Mouse (Mus musculus) testis, adult 2 months (tissue): ENCODE data around the gene Bub3. TPM values are rescaled to one million over a fixed set of nuclear protein-coding genes. Genes with fewer than 3 reads are reported as not detected.

ENCODE experiments used
- H3K27ac ChIP-seq: fragments of 200-500 bp; 2 replicates; pipeline ENCODE4 v1.5.1; 2012; ENCODE audit warnings: low read depth, low read length; ENCODE audit not compliant: control insufficient read depth, insufficient read depth
- H3K27me3 ChIP-seq: fragments of 200-500 bp; 2 replicates; pipeline ENCODE4 v1.6.1; 2012; ENCODE audit warnings: mild to moderate bottlenecking, low read length, moderate library complexity; ENCODE audit not compliant: control insufficient read depth, insufficient read depth
- H3K36me3 ChIP-seq: fragments of 200-500 bp; 2 replicates; pipeline ENCODE4 v1.6.1; 2012; ENCODE audit warnings: mild to moderate bottlenecking, low read length; ENCODE audit not compliant: control insufficient read depth, insufficient read depth
- H3K4me1 ChIP-seq: fragments of 200-500 bp; 2 replicates; pipeline ENCODE4 v1.6.1; 2012; ENCODE audit warnings: low read length; ENCODE audit not compliant: control insufficient read depth, insufficient read depth
- H3K4me3 ChIP-seq: fragments of 200-500 bp; 2 replicates; pipeline ENCODE4 v1.5.1; 2012; ENCODE audit warnings: low read depth, mild to moderate bottlenecking, low read length, moderate library complexity, mixed read lengths; ENCODE audit not compliant: control insufficient read depth
- CTCF ChIP-seq: fragments of 200-500 bp; IDR thresholded peaks from 2 replicates; pipeline ENCODE4 v1.5.1; 2012; ENCODE audit warnings: low read depth, mild to moderate bottlenecking, inconsistent platforms, low read length, moderate library complexity; ENCODE audit not compliant: control insufficient read depth, insufficient read depth, insufficient replicate concordance
- POLR2A ChIP-seq: fragments of 200-500 bp; IDR thresholded peaks from 2 replicates; pipeline ENCODE4 v1.6.1; 2012; ENCODE audit warnings: low read depth, mild to moderate bottlenecking, inconsistent platforms, low read length, moderate library complexity; ENCODE audit not compliant: control insufficient read depth
- polyA plus RNA-seq: library from polyadenylated mRNA; depleted of rRNA; stranded (reverse); fragments of >200 nt; gene quantifications from 2 replicates; pipeline ENCODE4 v1.2.3, GENCODE M21; 2012

Bub3 gene
- polyA plus RNA-seq, 1 experiment: 47.5 TPM

GRCm38 (mm10) chr7:131544871-131545270, 15.2 kb upstream of the Bub3 start:
- Histone ChIP-seq H3K4me3 (no peak overlapping the region), H3K27me3 (no peaks in the 10 kb centered on the region; the same call in none of the 2 replicates), H3K36me3 (no peaks in the 10 kb centered on the region), H3K27ac (no peak overlapping the region), H3K4me1 (peaks cover 12% of the 10 kb centered on the region)
- no peak for TF ChIP-seq CTCF
- TF ChIP-seq POLR2A: no peak

- no peak overlapping the region for H3K4me3 ChIP-seq
- peaks cover 12% of the 10 kb centered on the region for H3K4me1 ChIP-seq
- no peak overlapping the region for H3K27ac ChIP-seq
- no peaks in the 10 kb centered on the region for H3K36me3 ChIP-seq
- H3K27me3 ChIP-seq: no peaks in the 10 kb centered on the region; the same call in none of the 2 replicates
- TF ChIP-seq POLR2A (no peak), CTCF (no peak)
Observed at GRCm38 (mm10) chr7:131545701-131546385, 14.2 kb upstream of the Bub3 start.

- Histone ChIP-seq H3K4me3 (no peak overlapping the region), H3K27ac (no peak overlapping the region), H3K27me3 (peaks cover 2% of the 10 kb centered on the region), H3K4me1 (peaks cover 12% of the 10 kb centered on the region), H3K36me3 (no peaks in the 10 kb centered on the region)
- TF ChIP-seq CTCF: no peak
- no peak for TF ChIP-seq POLR2A
Observed at GRCm38 (mm10) chr7:131546423-131546822, 13.6 kb upstream of the Bub3 start.

GRCm38 (mm10) chr7:131547481-131547880, 12.5 kb upstream of the Bub3 start:
- Histone ChIP-seq H3K4me1 (peaks cover 9% of the 10 kb centered on the region), H3K27me3 (peaks cover 6% of the 10 kb centered on the region), H3K4me3 (no peak overlapping the region), H3K27ac (no peak overlapping the region), H3K36me3 (no peaks in the 10 kb centered on the region)
- TF ChIP-seq CTCF: no peak
- TF ChIP-seq POLR2A: no peak

GRCm38 (mm10) chr7:131548473-131548872, 11.5 kb upstream of the Bub3 start, which contains the start of gene Hmx2:
TSS of gene Hmx2 (plus strand) at chr7:131548773.
- TF ChIP-seq CTCF (no peak), POLR2A (no peak)

GRCm38 (mm10) chr7:131551471-131551870, 8.6 kb upstream of the Bub3 start:
- no peak for TF ChIP-seq CTCF
- TF ChIP-seq POLR2A: no peak
- H3K36me3 ChIP-seq: no peaks in the 10 kb centered on the region
- peaks cover 5% of the 10 kb centered on the region for H3K4me1 ChIP-seq
- H3K27ac ChIP-seq: no peak overlapping the region
- peaks cover 6% of the 10 kb centered on the region; the same call in 1 of the 2 replicates for H3K27me3 ChIP-seq
- no peak overlapping the region for H3K4me3 ChIP-seq

More at GRCm38 (mm10) chr7:131548473-131548872, 11.5 kb upstream of the Bub3 start, which contains the start of gene Hmx2:
- Histone ChIP-seq H3K27ac (no peak within 1 kb of the TSS), H3K4me3 (no peak within 1 kb of the TSS), H3K36me3 (no peaks in the 10 kb centered on the region), H3K4me1 (peaks cover 6% of the 10 kb centered on the region), H3K27me3 (peaks cover 6% of the 10 kb centered on the region; the same call in 1 of the 2 replicates)

- H3K4me3 ChIP-seq: no peak overlapping the region
Observed at GRCm38 (mm10) chr7:131551931-131552741, 7.9 kb upstream of the Bub3 start.

More at GRCm38 (mm10) chr7:131551931-131552741, 7.9 kb upstream of the Bub3 start:
- peaks cover 8% of the 10 kb centered on the region for H3K27me3 ChIP-seq
- H3K27ac ChIP-seq: no peak overlapping the region
- no peaks in the 10 kb centered on the region for H3K36me3 ChIP-seq
- TF ChIP-seq POLR2A (no peak), CTCF (no peak)
- peaks cover 10% of the 10 kb centered on the region for H3K4me1 ChIP-seq
